In the genomic region with DNA sequence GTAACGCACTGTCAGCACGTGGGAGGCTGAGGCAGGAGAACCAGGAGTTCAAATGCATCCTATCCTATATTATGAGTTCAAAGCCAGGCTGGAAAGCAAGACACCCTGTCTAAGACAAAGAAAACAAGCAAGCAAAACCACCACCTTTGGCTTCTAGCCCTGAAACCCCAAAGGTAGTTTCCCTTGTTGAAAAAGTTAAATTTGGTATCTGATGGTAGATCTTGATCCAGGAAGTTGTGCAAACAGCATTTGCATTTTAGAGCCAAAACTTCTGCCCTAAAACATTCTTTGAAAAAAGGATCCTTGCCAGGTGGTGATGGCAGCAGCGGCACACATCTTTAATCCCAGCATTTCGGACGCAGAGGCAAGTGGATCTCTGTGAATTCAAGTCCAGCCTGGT, we compare ENCODE assay signal across 1 mouse cellular context.
A peak's percentile ranks its signal among the peaks of the same experiment; 100 is the strongest.
TF ChIP-seq lines count a peak whose summit lies in the region.

No protein-coding gene starts in this region.

TF ChIP-seq in CH12.LX, 34 proteins besides CTCF, POLR2A, EP300 and RAD21 (continued from another document):
- TF ChIP-seq JUND (conservative IDR thresholded peaks at IDR 0.05; ENCODE audit: low read depth, low read length) (no peak), MAX (IDR thresholded peaks at IDR 0.05; ENCODE audit: low read length) (no peak), KAT2A (IDR thresholded peaks at IDR 0.05; ENCODE audit: insufficient replicate concordance, low read length) (no peak), ZC3H11A (IDR thresholded peaks at IDR 0.05; ENCODE audit: low read depth, low read length) (no peak), USF2 (conservative IDR thresholded peaks at IDR 0.05; ENCODE audit: low read depth, low read length) (no peak), UBTF (IDR thresholded peaks at IDR 0.05; ENCODE audit: low read depth, low read length) (no peak), MAZ (IDR thresholded peaks at IDR 0.05; ENCODE audit: low read depth, low read length) (no peak), ZKSCAN1 (IDR thresholded peaks at IDR 0.05; ENCODE audit: borderline replicate concordance, low read depth, low read length) (no peak), ETS1 (conservative IDR thresholded peaks at IDR 0.05; ENCODE audit: low read depth, low read length) (peak; percentile 51; the same call in 1 of the 2 replicates), NRF1 (IDR thresholded peaks at IDR 0.05; ENCODE audit: low read depth, low read length) (no peak)
